Mouse (Mus musculus) forebrain, postnatal 0 days (tissue): ENCODE results near the gene Tcf25. TPM values are rescaled to one million over a fixed set of nuclear protein-coding genes. Genes with fewer than 3 reads are reported as not detected.
"Not testable (repeated sequence)": the region's sequence is repeated elsewhere in the genome, so short reads cannot be mapped to it uniquely, and the experiment has no call there.

Experiments used
- ATAC-seq: fragments of 200-750 bp; cut with Nextera tagmentation; 2 replicates; pipeline ENCODE4 v1.8.0; 2017; ENCODE audit warnings: mild to moderate bottlenecking, moderate library complexity
- DNase-seq: peaks from one replicate; pipeline ENCODE4 v3.0.0-alpha.2; 2015
- H3K27ac ChIP-seq: fragments of 300-500 bp; sonication (generic); 2 replicates; pipeline ENCODE4 v1.5.1; 2014; ENCODE audit warnings: low read depth, mild to moderate bottlenecking, antibody characterized with exemption, low read length, moderate library complexity, mixed read lengths
- H3K27me3 ChIP-seq: fragments of 300-500 bp; sonication (generic); 2 replicates; pipeline ENCODE4 v1.6.1; 2014; ENCODE audit warnings: mild to moderate bottlenecking, low read length, mixed read lengths; ENCODE audit not compliant: insufficient read depth
- H3K36me3 ChIP-seq: fragments of 300-500 bp; sonication (generic); 2 replicates; pipeline ENCODE4 v1.6.1; 2014; ENCODE audit warnings: mild to moderate bottlenecking, moderate library complexity; ENCODE audit not compliant: insufficient read depth
- H3K4me1 ChIP-seq: fragments of 300-500 bp; sonication (generic); 2 replicates; pipeline ENCODE4 v1.6.1; 2014; ENCODE audit warnings: antibody characterized with exemption; ENCODE audit not compliant: insufficient read depth
- H3K4me2 ChIP-seq: fragments of 300-500 bp; sonication (generic); 2 replicates; pipeline ENCODE4 v1.6.1; 2014; ENCODE audit warnings: low read depth, mild to moderate bottlenecking, moderate library complexity
- H3K4me3 ChIP-seq: fragments of 300-500 bp; sonication (generic); 2 replicates; pipeline ENCODE4 v1.5.1; 2014; ENCODE audit warnings: low read depth, low read length, mixed read lengths
- H3K9ac ChIP-seq: fragments of 300-500 bp; sonication (generic); 2 replicates; pipeline ENCODE4 v1.6.1; 2014; ENCODE audit warnings: mild to moderate bottlenecking
- H3K9me3 ChIP-seq: fragments of 300-500 bp; sonication (generic); 2 replicates; pipeline ENCODE4 v1.6.1; 2016; ENCODE audit warnings: low read length
- CTCF ChIP-seq: sonication (generic); IDR thresholded peaks from 2 replicates; pipeline ENCODE4 v1.5.1; 2016; ENCODE audit warnings: antibody characterized with exemption, control low read depth, low read depth
- WGBS: fragments of 180-500 bp; shearing (Covaris S2); extraction: QIAGEN DNeasy Blood & Tissue Kit; methylation state at CpG from one replicate; pipeline ENCODE4 v1.1.7; 2014; 5-methylcytosine and 5-hydroxymethylcytosine counted together
- polyA plus RNA-seq: library from polyadenylated mRNA; unstranded; fragments of >200 nt; fragmentation: Nextera tagmentation; extraction: Ambion mirVana; gene quantifications from 2 replicates; pipeline ENCODE4 v1.2.1, GENCODE M21; 2015
- total RNA-seq: library from RNA; depleted of rRNA; stranded (reverse); fragments of >200 nt; gene quantifications from 2 replicates; pipeline ENCODE4 v1.2.3, GENCODE M21; 2014

Tcf25 gene
- total and polyA plus RNA-seq, 2 experiments from 2014 or later = 296 to 434 TPM

GRCm38 (mm10) chr8:123414255-123414654 is 40.7 kb downstream of the Tcf25 start:
- DNase-seq = no peak
- no peak for TF ChIP-seq CTCF
- H3K9ac ChIP-seq = peak overlapping the region; percentile 99
- H3K36me3 ChIP-seq = peaks cover 24% of the 10 kb centered on the region
- H3K4me1 ChIP-seq = peaks cover 10% of the 10 kb centered on the region; the same call in 1 of the 2 replicates
- ATAC-seq = no peak
- WGBS = 8% methylated on average over 9 of the region's 9 CpGs
- H3K27ac ChIP-seq = peak overlapping the region; percentile 98
- H3K4me3 ChIP-seq = peak overlapping the region; percentile 72
- H3K4me2 ChIP-seq = peak overlapping the region; percentile 90
- no peaks in the 10 kb centered on the region for H3K9me3 ChIP-seq
- H3K27me3 ChIP-seq = no peaks in the 10 kb centered on the region

- H3K9me3 ChIP-seq, DNase-seq, H3K4me1 ChIP-seq, ATAC-seq, H3K27ac ChIP-seq, H3K9ac ChIP-seq, H3K27me3 ChIP-seq: not testable (repeated sequence)
- Histone ChIP-seq H3K4me2 (peak overlapping the region; percentile 90), H3K36me3 (peaks cover 33% of the 10 kb centered on the region), H3K4me3 (peak overlapping the region; percentile 72)
- 83% methylated on average over 5 of the region's 5 CpGs for WGBS
- TF ChIP-seq CTCF = 0 out of 2 replicates have a peak, but pooled peaks have one; percentile 31
Measured at GRCm38 (mm10) chr8:123414997-123415696, 41.6 kb downstream of the Tcf25 start.

- Histone ChIP-seq H3K9me3 (no peaks in the 10 kb centered on the region), H3K27ac (no peak overlapping the region), H3K27me3 (no peaks in the 10 kb centered on the region), H3K4me3 (peak overlapping the region; percentile 6; the same call in 1 of the 2 replicates), H3K36me3 (peaks cover 44% of the 10 kb centered on the region), H3K4me2 (peak overlapping the region; percentile 90), H3K4me1 (no peaks in the 10 kb centered on the region), H3K9ac (no peak overlapping the region)
- peak; percentile 74 for DNase-seq
- peak; percentile 70 for TF ChIP-seq CTCF
- no peak for ATAC-seq
- WGBS = 81% methylated on average over 8 of the region's 8 CpGs
Measured at GRCm38 (mm10) chr8:123415967-123416943, 42.7 kb downstream of the Tcf25 start.

- DNase-seq (no peak), ATAC-seq (no peak)
- Histone ChIP-seq H3K4me2 (peak overlapping the region; percentile 90), H3K27ac (no peak overlapping the region), H3K36me3 (peaks cover 51% of the 10 kb centered on the region), H3K27me3 (no peaks in the 10 kb centered on the region), H3K4me1 (no peaks in the 10 kb centered on the region), H3K9ac (no peak overlapping the region), H3K9me3 (no peaks in the 10 kb centered on the region), H3K4me3 (peak overlapping the region; percentile 5; the same call in 1 of the 2 replicates)
- TF ChIP-seq CTCF = no peak
- 72% methylated on average over 8 of the region's 8 CpGs for WGBS
Measured at GRCm38 (mm10) chr8:123416944-123417555, 43.5 kb downstream of the Tcf25 start.

- no peak overlapping the region for H3K4me2 ChIP-seq
- peaks cover 56% of the 10 kb centered on the region for H3K36me3 ChIP-seq
- no peak overlapping the region for H3K27ac ChIP-seq
- no peaks in the 10 kb centered on the region for H3K4me1 ChIP-seq
- WGBS = 88% methylated on average over 4 of the region's 4 CpGs
- H3K27me3 ChIP-seq = no peaks in the 10 kb centered on the region
- no peak for TF ChIP-seq CTCF
- H3K4me3 ChIP-seq = no peak overlapping the region
- ATAC-seq (no peak), DNase-seq (no peak)
- H3K9ac ChIP-seq = no peak overlapping the region
- no peaks in the 10 kb centered on the region for H3K9me3 ChIP-seq
Measured at GRCm38 (mm10) chr8:123419711-123420110, 46.2 kb downstream of the Tcf25 start.

GRCm38 (mm10) chr8:123420525-123421281 is 47.1 kb downstream of the Tcf25 start:
- H3K9ac ChIP-seq = no peak overlapping the region
- no peaks in the 10 kb centered on the region for H3K9me3 ChIP-seq
- no peak; the same call in 1 of the 2 replicates for ATAC-seq
- no peak overlapping the region for H3K27ac ChIP-seq
- no peaks in the 10 kb centered on the region for H3K27me3 ChIP-seq
- peaks cover 56% of the 10 kb centered on the region for H3K36me3 ChIP-seq
- DNase-seq = no peak
- no peak overlapping the region for H3K4me3 ChIP-seq
- TF ChIP-seq CTCF = no peak
- WGBS = 93% methylated on average over 34 of the region's 34 CpGs
- no peaks in the 10 kb centered on the region for H3K4me1 ChIP-seq
- no peak overlapping the region for H3K4me2 ChIP-seq
